In the genomic region with DNA sequence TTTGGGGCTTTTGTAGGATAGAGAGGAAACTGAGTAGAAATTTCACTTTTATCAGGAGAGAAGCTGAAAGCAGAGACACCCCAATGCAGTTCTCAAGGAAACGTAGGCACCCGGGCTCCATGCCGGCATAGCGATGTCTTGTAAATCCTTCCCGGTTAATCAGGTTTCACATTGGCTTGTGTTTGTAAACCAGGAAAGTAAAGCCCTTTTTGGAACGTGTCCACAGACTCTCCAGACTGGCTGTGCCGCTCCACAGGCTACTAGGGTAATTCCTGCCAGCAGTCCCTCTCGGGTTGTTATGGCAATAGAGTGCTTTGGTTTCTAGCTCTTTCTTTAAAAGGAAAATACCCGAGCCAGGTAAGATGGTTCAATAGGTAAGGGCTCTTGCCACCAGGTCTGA, we compare ENCODE assay signal across 9 mouse cellular contexts. TPM values are rescaled to one million over a fixed set of nuclear protein-coding genes. Genes with fewer than 3 reads are reported as not detected.
DNase-seq lines count a peak whose midpoint lies in the region; ATAC-seq and TF ChIP-seq lines count a peak whose summit lies in the region.
"Had no signal": no experiment of that assay in that cellular context is flagged by ENCODE, and none has a peak within 500 bp of the region (broad histone marks: within the 10 kb centered on the region; RNA-seq: fewer than 3 reads in every experiment).

No protein-coding gene starts in this region.

- no peak for ATAC-seq in megakaryocyte progenitor cell, adult 5-6 weeks (replicated peaks; ENCODE audit: poor library complexity)

- H3K27ac ChIP-seq in left cerebral cortex, adult 2 months: peak overlapping the region; percentile 32; the same call in 1 of the 2 replicates
- no peak overlapping the region for H3K27ac ChIP-seq in gastrocnemius, adult 2 months

- TF ChIP-seq CTCF in left cerebral cortex, adult 2 months (IDR thresholded peaks at IDR 0.05): no peak
- TF ChIP-seq CTCF in gastrocnemius, adult 2 months (IDR thresholded peaks at IDR 0.05): no peak

- peak in 1 of 2 experiments; percentile 21 for DNase-seq in left cerebral cortex, adult 2 months (ENCODE audit: extremely low spot score in 1 of 2, low spot score in 2 of 2)
- no peak for DNase-seq in left cerebral cortex, adult 8-10 months (ENCODE audit: low spot score in 2 of 2)
- peak; percentile 24 for DNase-seq in cerebellum, adult 8-10 months
- DNase-seq in gastrocnemius, adult 2 months: peak; percentile 61
- DNase-seq in left cerebral cortex, postnatal 25 days (ENCODE audit: low spot score in 2 of 2): peak; percentile 43 to 50
- DNase-seq in spleen, postnatal 10 days (ENCODE audit: low spot score in 2 of 2): no peak
- no peak for DNase-seq in adrenal gland, adult 18-20 months (ENCODE audit: low spot score in 2 of 2)

- H3K4me3 ChIP-seq in left cerebral cortex, adult 2 months: no peak overlapping the region
- no peak overlapping the region for H3K4me3 ChIP-seq in gastrocnemius, adult 2 months
- H3K4me3 ChIP-seq: myocyte had no signal

- intact Hi-C loops in left cerebral cortex, adult 2 months (cut with DNase I): no loop called here
- intact Hi-C loops in gastrocnemius, adult 2 months (cut with DNase I): loop anchor here (1.0 kb wide), 1 partner anchor 39 kb away; no protein-coding TSS in a partner anchor
- intact Hi-C loops in left cerebral cortex, postnatal 25 days (cut with DNase I): no loop called here

RNA-seq across cellular contexts. Expression of a gene that starts 40.6 kb away (rescaled TPM):
- total RNA-seq in left cerebral cortex, adult 2 months (2021): 100 to 1,000 TPM; 197 to 233 TPM
- 100 to 1,000 TPM; 191 to 209 (median 206) TPM for total RNA-seq in left cerebral cortex, adult 8-10 months (2022)
- 1 to 10 TPM in 1 of 2 experiments, under 1 TPM in 1; 0.79 to 2.0 TPM for total RNA-seq in gastrocnemius, adult 2 months (2021)
- 100 to 1,000 TPM; 170 to 172 TPM for total RNA-seq in left cerebral cortex, postnatal 25 days (2021)
- total RNA-seq in megakaryocyte progenitor cell, adult 5-6 weeks (2015): 9.9 and 12.4 TPM in 2 replicates
- 5.8 and 10.3 TPM in 2 replicates for total RNA-seq in megakaryocyte progenitor cell, adult 5-6 weeks (2017)
- 10 to 100 TPM; 15.7 to 19.7 TPM for total RNA-seq in adrenal gland, adult 18-20 months (2021)

Comparison
In these comparisons a context has a peak if more than half of its experiments do, and no peak if none do; other contexts are left out.
1. DNase-seq: peak in cerebellum, adult 8-10 months (single experiment), gastrocnemius, adult 2 months (single experiment) and left cerebral cortex, postnatal 25 days (2 of 2); none in left cerebral cortex, adult 8-10 months (0 of 2), spleen, postnatal 10 days (0 of 2) and adrenal gland, adult 18-20 months (0 of 2).
2. RNA of a gene that starts 40.6 kb away (total RNA-seq): 197 to 233 TPM in left cerebral cortex, adult 2 months, 191 to 209 TPM in left cerebral cortex, adult 8-10 months and 170 to 172 TPM in left cerebral cortex, postnatal 25 days; 15.7 to 19.7 TPM in adrenal gland, adult 18-20 months, 5.8 to 12.4 TPM in megakaryocyte progenitor cell, adult 5-6 weeks and 0.79 to 2.0 TPM in gastrocnemius, adult 2 months; every median in the first group is over 4 times any median in the second.